Mouse (Mus musculus) ES-Bruce4 (cell line): Measurements from ENCODE around the gene Atxn1. TPM values are rescaled to one million over a fixed set of nuclear protein-coding genes. Genes with fewer than 3 reads are reported as not detected.
A peak's percentile ranks its signal among the peaks of the same experiment; 100 is the strongest.

Experiments
- H3K27ac ChIP-seq: 2 replicates; pipeline ENCODE4 v1.5.1; 2012; ENCODE audit warnings: low read length, inconsistent platforms; ENCODE audit not compliant: insufficient read depth
- H3K27me3 ChIP-seq: 2 replicates; pipeline ENCODE4 v1.6.1; 2012; ENCODE audit warnings: mild to moderate bottlenecking, low read length, inconsistent platforms; ENCODE audit not compliant: control insufficient read depth, poor library complexity, insufficient read depth, severe bottlenecking
- H3K36me3 ChIP-seq: 2 replicates; pipeline ENCODE4 v1.6.1; 2012; ENCODE audit warnings: inconsistent platforms, mild to moderate bottlenecking, low read length, moderate library complexity; ENCODE audit not compliant: control insufficient read depth, poor library complexity, insufficient read depth, severe bottlenecking
- H3K4me1 ChIP-seq: one replicate; pipeline ENCODE4 v1.8.1; 2011; ENCODE audit warnings: low read length; ENCODE audit not compliant: control insufficient read depth, insufficient read depth
- H3K4me3 ChIP-seq: 2 replicates; pipeline ENCODE4 v1.5.1; 2011; ENCODE audit warnings: low read depth, mild to moderate bottlenecking, low read length
- H3K9ac ChIP-seq: 2 replicates; pipeline ENCODE4 v1.6.1; 2012; ENCODE audit warnings: low read depth, mild to moderate bottlenecking, inconsistent platforms; ENCODE audit not compliant: poor library complexity, severe bottlenecking
- H3K9me3 ChIP-seq: replicated peaks from 2 replicates; pipeline ENCODE4 v1.6.1; 2012; ENCODE audit warnings: mild to moderate bottlenecking, low read length, inconsistent platforms; ENCODE audit not compliant: control insufficient read depth, poor library complexity, insufficient read depth, severe bottlenecking
- CTCF ChIP-seq: IDR thresholded peaks from one replicate; pipeline ENCODE4 v1.8.1; 2011; ENCODE audit warnings: low read depth, low read length
- EP300 ChIP-seq: IDR thresholded peaks from 2 replicates; pipeline ENCODE4 v1.6.1; 2011; ENCODE audit warnings: low read depth, low read length; ENCODE audit not compliant: insufficient read depth
- POLR2A ChIP-seq: IDR thresholded peaks from one replicate; pipeline ENCODE4 v1.8.1; 2011; ENCODE audit warnings: low read length; ENCODE audit not compliant: insufficient read depth
- polyA plus RNA-seq: library from polyadenylated mRNA; stranded (reverse); fragments of >200 nt; gene quantifications from 2 replicates; pipeline ENCODE4 v1.2.4, GENCODE M21; 2011; ENCODE audit warnings: low read depth; ENCODE audit not compliant: missing spikeins, insufficient read depth, insufficient read length

The Atxn1 gene
- polyA plus RNA-seq, 1 experiment, result 10.1 TPM

DNA sequence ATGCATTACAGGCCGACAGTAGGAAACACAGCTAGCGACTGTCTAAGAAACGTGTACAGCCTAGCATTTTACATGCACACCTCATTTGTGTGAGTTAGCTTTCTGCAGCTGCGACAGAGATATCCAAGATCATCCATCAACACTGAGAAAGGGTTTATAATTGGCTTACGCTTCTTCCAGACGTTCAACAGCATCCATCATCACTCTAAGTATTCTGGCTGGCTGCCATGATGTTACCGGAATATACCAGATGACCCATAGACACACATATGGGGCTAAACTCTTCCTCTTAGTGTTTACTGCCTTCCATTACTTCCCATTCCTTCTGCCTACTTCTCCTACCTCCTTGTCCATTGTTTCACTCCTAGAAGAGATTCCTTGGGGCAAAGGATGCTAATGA, 369.4 kb downstream of the Atxn1 start:
- Histone ChIP-seq H3K36me3 (no peaks in the 10 kb centered on the region), H3K4me3 (no peak overlapping the region), H3K9me3 (no peaks in the 10 kb centered on the region; the same call in 1 of the 2 replicates), H3K27me3 (no peaks in the 10 kb centered on the region), H3K9ac (no peak overlapping the region), H3K27ac (no peak overlapping the region), H3K4me1 (no peaks in the 10 kb centered on the region)
- TF ChIP-seq CTCF (no peak), EP300 (no peak), POLR2A (no peak)

DNA sequence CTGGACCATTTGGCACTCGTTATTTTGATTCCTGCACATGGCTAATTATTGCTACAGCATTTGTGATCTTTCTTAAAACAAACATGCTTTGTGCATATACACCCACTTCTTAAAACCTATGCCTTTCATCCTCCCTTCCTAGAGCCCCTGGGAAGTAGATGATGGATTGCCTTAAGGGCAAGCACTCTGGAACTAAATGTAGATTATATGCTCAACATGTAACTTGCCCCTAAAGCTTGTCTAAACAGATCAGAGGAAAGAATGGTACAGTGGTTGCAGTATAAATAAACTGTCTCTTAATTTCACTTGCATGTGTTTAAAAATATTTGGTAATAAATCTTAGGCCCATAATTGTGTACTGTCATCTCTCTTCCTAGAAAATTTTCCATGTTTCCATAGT, 370.9 kb downstream of the Atxn1 start:
- Histone ChIP-seq H3K9me3 (no peaks in the 10 kb centered on the region), H3K4me3 (no peak overlapping the region), H3K9ac (no peak overlapping the region), H3K36me3 (no peaks in the 10 kb centered on the region), H3K27ac (no peak overlapping the region), H3K4me1 (no peaks in the 10 kb centered on the region), H3K27me3 (no peaks in the 10 kb centered on the region)
- no peak for TF ChIP-seq CTCF
- no peak for TF ChIP-seq EP300
- no peak for TF ChIP-seq POLR2A

DNA sequence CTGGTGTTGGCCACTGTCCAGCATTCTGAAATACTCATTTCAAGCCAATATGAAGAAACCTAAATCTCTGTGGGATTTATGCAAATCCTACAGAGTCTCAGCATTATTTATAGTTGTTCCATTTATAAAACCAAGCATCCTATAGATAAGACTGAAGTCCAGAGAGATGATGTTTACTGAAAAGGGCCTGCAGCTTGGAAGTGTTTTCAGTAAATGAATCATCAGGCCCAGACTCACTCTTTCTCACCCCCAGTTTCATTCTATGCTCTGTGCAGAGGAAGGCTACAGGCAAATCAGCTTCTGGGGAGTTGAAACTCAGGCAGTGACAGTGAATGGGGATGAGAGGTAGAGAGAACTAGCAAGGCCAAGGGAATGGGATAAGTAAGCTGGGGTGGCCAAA, 373.9 kb downstream of the Atxn1 start:
- Histone ChIP-seq H3K36me3 (no peaks in the 10 kb centered on the region), H3K27ac (no peak overlapping the region), H3K4me1 (no peaks in the 10 kb centered on the region), H3K4me3 (no peak overlapping the region), H3K9ac (no peak overlapping the region), H3K9me3 (no peaks in the 10 kb centered on the region), H3K27me3 (no peaks in the 10 kb centered on the region)
- TF ChIP-seq CTCF, result no peak
- no peak for TF ChIP-seq EP300
- no peak for TF ChIP-seq POLR2A

DNA sequence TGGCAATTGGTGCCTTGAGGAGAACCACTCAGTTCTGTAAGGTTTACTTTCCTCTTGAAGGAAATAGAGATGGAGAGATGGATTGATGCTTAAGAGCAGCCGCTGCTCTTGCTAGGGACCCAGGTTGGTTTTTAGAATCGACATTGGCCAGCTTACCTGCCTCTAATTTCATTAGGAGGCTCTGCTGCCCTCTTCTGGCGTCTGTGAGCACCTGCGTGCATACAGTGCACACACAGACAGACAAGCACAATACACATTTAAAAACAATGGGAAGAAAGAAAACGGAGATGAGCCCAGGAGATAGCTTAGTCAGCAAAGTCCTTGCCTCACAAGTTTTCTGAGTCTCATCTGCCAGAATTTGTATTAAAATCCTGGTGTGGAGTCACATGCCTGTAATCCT, 381.7 kb downstream of the Atxn1 start:
- Histone ChIP-seq H3K36me3 (no peaks in the 10 kb centered on the region), H3K4me1 (no peaks in the 10 kb centered on the region), H3K27me3 (no peaks in the 10 kb centered on the region), H3K9me3 (no peaks in the 10 kb centered on the region), H3K9ac (no peak overlapping the region), H3K27ac (no peak overlapping the region), H3K4me3 (no peak overlapping the region)
- TF ChIP-seq EP300 (no peak), CTCF (peak; percentile 49)

DNA sequence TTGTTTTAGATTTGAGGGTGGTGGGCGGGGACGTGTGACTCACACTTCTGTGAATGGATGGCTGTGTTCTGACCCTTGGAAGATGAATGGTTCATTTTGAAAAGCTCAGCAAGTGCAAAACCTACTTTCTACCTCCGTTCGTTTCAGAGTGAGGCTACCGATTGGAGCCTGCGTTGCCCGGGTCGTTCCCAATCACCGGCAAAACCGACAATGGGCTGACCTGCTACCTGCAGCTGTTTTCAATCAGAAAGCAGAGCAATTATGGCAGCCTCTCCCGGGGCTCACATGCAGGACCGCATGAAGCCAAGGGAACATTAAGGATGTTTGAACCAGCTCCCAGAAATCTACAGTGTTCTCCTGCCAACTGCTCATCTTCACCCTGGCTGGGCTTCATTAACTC, 382.5 kb downstream of the Atxn1 start:
- Histone ChIP-seq H3K4me1 (no peaks in the 10 kb centered on the region), H3K36me3 (no peaks in the 10 kb centered on the region), H3K27ac (no peak overlapping the region), H3K9ac (no peak overlapping the region), H3K9me3 (no peaks in the 10 kb centered on the region), H3K4me3 (no peak overlapping the region), H3K27me3 (no peaks in the 10 kb centered on the region)
- TF ChIP-seq CTCF (no peak), POLR2A (no peak), EP300 (no peak)

DNA sequence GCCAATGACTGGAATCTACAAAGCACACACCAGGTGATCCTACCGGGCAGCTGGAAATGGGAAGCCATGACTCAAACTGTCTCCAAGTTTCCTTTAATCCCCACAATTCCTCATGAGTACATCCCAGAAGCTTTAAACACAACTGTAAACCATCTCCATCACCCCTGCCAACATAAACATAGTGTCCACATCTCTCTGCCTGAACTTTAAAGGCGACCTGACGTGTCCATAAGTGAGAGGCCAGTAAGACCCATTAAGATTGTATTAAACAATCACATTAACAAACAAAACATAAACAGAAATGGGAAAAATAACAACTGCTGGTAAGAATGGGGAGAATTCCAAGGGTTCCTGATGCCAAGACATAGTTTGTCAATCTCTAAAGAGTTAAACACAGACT, 385.1 kb downstream of the Atxn1 start:
- Histone ChIP-seq H3K9me3 (no peaks in the 10 kb centered on the region), H3K36me3 (no peaks in the 10 kb centered on the region), H3K4me1 (no peaks in the 10 kb centered on the region), H3K27ac (no peak overlapping the region), H3K9ac (no peak overlapping the region), H3K27me3 (no peaks in the 10 kb centered on the region), H3K4me3 (no peak overlapping the region)
- no peak for TF ChIP-seq EP300
- TF ChIP-seq CTCF, result no peak
- TF ChIP-seq POLR2A, result no peak
